Mouse (Mus musculus): Measurements from ENCODE around the gene Pik3r6. TPM values are rescaled to one million over a fixed set of nuclear protein-coding genes. Genes with fewer than 3 reads are reported as not detected.

Pik3r6 gene
- polyA plus RNA-seq, 1 experiment from 2014 or later, result 4.3 TPM

GRCm38 (mm10) chr11:68532773-68533172 lies 30.0 kb downstream of the Pik3r6 start:
- Histone ChIP-seq H3K4me2 (no peak overlapping the region), H3K9me3 (replicated peaks) (no peaks in the 10 kb centered on the region), H3K4me1 (replicated peaks) (0 out of 2 replicates have a peak, but pooled peaks cover 10% of the 10 kb centered on the region), H3K27me3 (peaks cover 11% of the 10 kb centered on the region; the same call in 1 of the 2 replicates), H3K27ac (no peak overlapping the region), H3K4me3 (no peak overlapping the region), H3K9ac (no peak overlapping the region), H3K36me3 (no peaks in the 10 kb centered on the region)
- 64% methylated on average over 5 of the region's 5 CpGs for WGBS
- ATAC-seq (replicated peaks; ENCODE audit: insufficient number of reproducible peaks, insufficient read depth, low FRiP score, low read depth), result no peak

GRCm38 (mm10) chr11:68533971-68534475 lies 31.2 kb downstream of the Pik3r6 start:
- Histone ChIP-seq H3K4me1 (replicated peaks) (0 out of 2 replicates have a peak, but pooled peaks cover 10% of the 10 kb centered on the region), H3K27ac (no peak overlapping the region), H3K9ac (no peak overlapping the region), H3K4me2 (no peak overlapping the region), H3K36me3 (no peaks in the 10 kb centered on the region), H3K4me3 (no peak overlapping the region), H3K27me3 (peaks cover 5% of the 10 kb centered on the region; the same call in 1 of the 2 replicates), H3K9me3 (replicated peaks) (no peaks in the 10 kb centered on the region)
- ATAC-seq (replicated peaks; ENCODE audit: insufficient number of reproducible peaks, insufficient read depth, low FRiP score, low read depth), result no peak
- 80% methylated on average over 6 of the region's 6 CpGs for WGBS

- no peak for ATAC-seq (replicated peaks; ENCODE audit: insufficient number of reproducible peaks, insufficient read depth, low FRiP score, low read depth)
- Histone ChIP-seq H3K9me3 (replicated peaks) (no peaks in the 10 kb centered on the region), H3K27ac (no peak overlapping the region), H3K27me3 (no peaks in the 10 kb centered on the region), H3K4me1 (replicated peaks) (0 out of 2 replicates have a peak, but pooled peaks cover 10% of the 10 kb centered on the region), H3K9ac (no peak overlapping the region), H3K36me3 (no peaks in the 10 kb centered on the region), H3K4me3 (no peak overlapping the region), H3K4me2 (no peak overlapping the region)
- 47% methylated on average over 4 of the region's 4 CpGs for WGBS
Observed at GRCm38 (mm10) chr11:68536026-68536425, 33.2 kb downstream of the Pik3r6 start.

GRCm38 (mm10) chr11:68536465-68536864 lies 33.6 kb downstream of the Pik3r6 start:
- Histone ChIP-seq H3K27ac (no peak overlapping the region), H3K9me3 (replicated peaks) (no peaks in the 10 kb centered on the region), H3K4me1 (replicated peaks) (0 out of 2 replicates have a peak, but pooled peaks cover 6% of the 10 kb centered on the region), H3K36me3 (no peaks in the 10 kb centered on the region), H3K4me2 (no peak overlapping the region), H3K27me3 (no peaks in the 10 kb centered on the region), H3K4me3 (no peak overlapping the region), H3K9ac (no peak overlapping the region)
- 49% methylated on average over 4 of the region's 4 CpGs for WGBS
- ATAC-seq (replicated peaks; ENCODE audit: insufficient number of reproducible peaks, insufficient read depth, low FRiP score, low read depth), result no peak

GRCm38 (mm10) chr11:68539621-68540020 lies 36.8 kb downstream of the Pik3r6 start:
- Histone ChIP-seq H3K27ac (no peak overlapping the region), H3K27me3 (no peaks in the 10 kb centered on the region), H3K36me3 (no peaks in the 10 kb centered on the region), H3K9me3 (replicated peaks) (no peaks in the 10 kb centered on the region), H3K4me1 (replicated peaks) (peaks cover 3% of the 10 kb centered on the region; the same call in 1 of the 2 replicates), H3K9ac (no peak overlapping the region), H3K4me2 (no peak overlapping the region), H3K4me3 (no peak overlapping the region)
- ATAC-seq (replicated peaks; ENCODE audit: insufficient number of reproducible peaks, insufficient read depth, low FRiP score, low read depth), result no peak
- WGBS, result 53% methylated on average over 5 of the region's 5 CpGs

- H3K27me3 ChIP-seq, result no peaks in the 10 kb centered on the region
- 7% methylated on average over 8 of the region's 8 CpGs for WGBS
- no peak overlapping the region for H3K4me3 ChIP-seq
- no peak overlapping the region for H3K9ac ChIP-seq
- H3K4me1 ChIP-seq (replicated peaks), result peaks cover 22% of the 10 kb centered on the region
- H3K27ac ChIP-seq, result peak overlapping the region; percentile 68
- H3K4me2 ChIP-seq, result peak overlapping the region; percentile 32
- 0 out of 2 replicates have a peak, but pooled peaks have one; percentile 40 for ATAC-seq (replicated peaks; ENCODE audit: insufficient number of reproducible peaks, insufficient read depth, low FRiP score, low read depth)
- no peaks in the 10 kb centered on the region for H3K9me3 ChIP-seq (replicated peaks)
- no peaks in the 10 kb centered on the region for H3K36me3 ChIP-seq
Observed at GRCm38 (mm10) chr11:68544554-68544953, 41.7 kb downstream of the Pik3r6 start.

GRCm38 (mm10) chr11:68545172-68545571 lies 42.4 kb downstream of the Pik3r6 start:
- ATAC-seq (replicated peaks; ENCODE audit: insufficient number of reproducible peaks, insufficient read depth, low FRiP score, low read depth), result no peak
- WGBS, result 29% methylated on average over 7 of the region's 7 CpGs
- Histone ChIP-seq H3K9ac (no peak overlapping the region), H3K4me2 (no peak overlapping the region), H3K27me3 (no peaks in the 10 kb centered on the region), H3K36me3 (no peaks in the 10 kb centered on the region), H3K9me3 (replicated peaks) (no peaks in the 10 kb centered on the region), H3K4me3 (no peak overlapping the region), H3K27ac (peak overlapping the region; percentile 68), H3K4me1 (replicated peaks) (peaks cover 22% of the 10 kb centered on the region)

GRCm38 (mm10) chr11:68545682-68546222 lies 42.9 kb downstream of the Pik3r6 start:
- Histone ChIP-seq H3K36me3 (no peaks in the 10 kb centered on the region), H3K4me2 (no peak overlapping the region), H3K9me3 (replicated peaks) (no peaks in the 10 kb centered on the region), H3K4me1 (replicated peaks) (peaks cover 22% of the 10 kb centered on the region), H3K4me3 (no peak overlapping the region), H3K27ac (peak overlapping the region; percentile 68; the same call in 1 of the 2 replicates), H3K9ac (no peak overlapping the region), H3K27me3 (no peaks in the 10 kb centered on the region)
- ATAC-seq (replicated peaks; ENCODE audit: insufficient number of reproducible peaks, insufficient read depth, low FRiP score, low read depth), result no peak
- WGBS, result 69% methylated on average over 8 of the region's 8 CpGs

- no peak for ATAC-seq (replicated peaks; ENCODE audit: insufficient number of reproducible peaks, insufficient read depth, low FRiP score, low read depth)
- Histone ChIP-seq H3K27me3 (no peaks in the 10 kb centered on the region), H3K9ac (no peak overlapping the region), H3K4me2 (no peak overlapping the region), H3K4me3 (no peak overlapping the region), H3K27ac (no peak overlapping the region), H3K36me3 (no peaks in the 10 kb centered on the region), H3K4me1 (replicated peaks) (peaks cover 22% of the 10 kb centered on the region), H3K9me3 (replicated peaks) (no peaks in the 10 kb centered on the region)
- 43% methylated on average over 2 of the region's 2 CpGs for WGBS
Observed at GRCm38 (mm10) chr11:68547484-68547883, 44.7 kb downstream of the Pik3r6 start.

- H3K27ac ChIP-seq, result no peak overlapping the region
- H3K4me1 ChIP-seq (replicated peaks), result peaks cover 23% of the 10 kb centered on the region
- no peaks in the 10 kb centered on the region for H3K9me3 ChIP-seq (replicated peaks)
- no peaks in the 10 kb centered on the region for H3K36me3 ChIP-seq
- ATAC-seq (replicated peaks; ENCODE audit: insufficient number of reproducible peaks, insufficient read depth, low FRiP score, low read depth), result no peak
- no peaks in the 10 kb centered on the region for H3K27me3 ChIP-seq
- 47% methylated on average over 3 of the region's 3 CpGs for WGBS
- H3K4me3 ChIP-seq, result no peak overlapping the region
- H3K9ac ChIP-seq, result no peak overlapping the region
- no peak overlapping the region for H3K4me2 ChIP-seq
Observed at GRCm38 (mm10) chr11:68549597-68549996, 46.8 kb downstream of the Pik3r6 start.

GRCm38 (mm10) chr11:68550358-68550757 lies 47.5 kb downstream of the Pik3r6 start:
- Histone ChIP-seq H3K27me3 (no peaks in the 10 kb centered on the region), H3K4me3 (no peak overlapping the region), H3K4me1 (replicated peaks) (peaks cover 16% of the 10 kb centered on the region), H3K4me2 (no peak overlapping the region), H3K27ac (no peak overlapping the region), H3K36me3 (no peaks in the 10 kb centered on the region), H3K9me3 (replicated peaks) (no peaks in the 10 kb centered on the region), H3K9ac (no peak overlapping the region)
- no peak for ATAC-seq (replicated peaks; ENCODE audit: insufficient number of reproducible peaks, insufficient read depth, low FRiP score, low read depth)
- WGBS, result 46% methylated on average over 4 of the region's 4 CpGs

- Histone ChIP-seq H3K27ac (no peak overlapping the region), H3K27me3 (peaks cover 15% of the 10 kb centered on the region)
- 25% methylated on average over 8 of the region's 8 CpGs for WGBS
Observed at GRCm38 (mm10) chr11:68553981-68554471, 51.2 kb downstream of the Pik3r6 start.

More at GRCm38 (mm10) chr11:68553981-68554471, 51.2 kb downstream of the Pik3r6 start:
- ATAC-seq (replicated peaks; ENCODE audit: insufficient number of reproducible peaks, insufficient read depth, low FRiP score, low read depth), result no peak
- no peaks in the 10 kb centered on the region for H3K36me3 ChIP-seq
- no peak overlapping the region for H3K4me2 ChIP-seq
- H3K4me1 ChIP-seq (replicated peaks), result peaks cover 11% of the 10 kb centered on the region
- H3K4me3 ChIP-seq, result no peak overlapping the region
- H3K9me3 ChIP-seq (replicated peaks), result no peaks in the 10 kb centered on the region
- H3K9ac ChIP-seq, result no peak overlapping the region

Measured in heart, embryonic 15.5 days (tissue).